Mouse (Mus musculus): ENCODE results near the gene H2-DMa. TPM values are rescaled to one million over a fixed set of nuclear protein-coding genes. Genes with fewer than 3 reads are reported as not detected.

H2-DMa gene
- polyA plus RNA-seq, 1 experiment: 177 TPM

- Histone ChIP-seq H3K36me3 (ENCODE audit: control insufficient read depth, insufficient read depth, low read length) (peaks cover 32% of the 10 kb centered on the region), H3K4me3 (ENCODE audit: control insufficient read depth, insufficient read depth, low read length) (no peak overlapping the region), H3K4me1 (replicated peaks; ENCODE audit: control insufficient read depth, insufficient read depth, low read length) (peaks cover 3% of the 10 kb centered on the region), H3K27me3 (ENCODE audit: control insufficient read depth, insufficient read depth, low read length) (no peaks in the 10 kb centered on the region), H3K27ac (ENCODE audit: control insufficient read depth, insufficient read depth, low read length) (no peak overlapping the region)
- TF ChIP-seq CTCF (IDR thresholded peaks at IDR 0.05; ENCODE audit: borderline replicate concordance, control insufficient read depth, extremely low read depth, insufficient read depth, low read length, poor library complexity) (no peak), POLR2A (IDR thresholded peaks at IDR 0.05; ENCODE audit: control insufficient read depth, extremely low read depth, insufficient read depth, low read length, poor library complexity) (no peak)
- DNase-seq: no peak
- 95% methylated on average over 5 of the region's 6 CpGs for WGBS
Measured at GRCm38 (mm10) chr17:34108460-34108859, 10.9 kb upstream of the H2-DMa start.

DNA sequence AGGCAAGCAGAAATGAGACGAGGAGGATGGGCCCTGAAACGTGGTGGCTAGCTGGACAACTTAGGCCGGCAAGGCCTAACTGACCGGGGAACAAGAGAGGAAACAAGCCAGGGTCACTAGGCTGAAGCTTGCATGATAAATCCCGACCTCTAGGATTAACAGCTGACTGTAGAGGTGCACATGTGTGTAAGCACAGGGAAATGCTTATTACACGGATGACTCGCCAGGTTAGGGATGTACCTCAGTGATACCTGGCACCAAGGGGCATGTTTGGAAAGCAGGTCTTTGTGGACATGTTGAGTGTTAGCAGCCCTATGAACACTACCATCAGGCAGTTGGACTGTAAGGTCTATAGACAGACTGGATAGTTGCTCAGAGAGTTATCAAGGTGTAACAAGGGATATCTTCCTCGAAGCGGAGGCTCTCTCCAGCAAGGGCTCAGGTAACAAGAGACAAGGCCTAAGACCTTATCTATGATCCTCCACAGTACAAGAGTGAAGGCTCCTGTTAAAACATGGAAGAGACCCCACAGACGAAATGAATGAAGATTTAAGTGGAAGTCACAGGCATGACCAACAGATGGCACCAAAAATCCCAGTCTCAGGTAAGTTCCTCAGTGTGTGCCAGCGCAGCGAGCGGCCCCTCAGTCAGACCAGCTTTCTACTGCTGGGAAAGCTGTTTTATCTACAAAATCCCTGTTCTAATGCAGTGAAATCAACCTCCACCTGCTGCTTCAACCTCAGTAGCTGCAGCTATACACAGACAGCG, 10.1 kb upstream of the H2-DMa start:
- Histone ChIP-seq H3K36me3 (ENCODE audit: control insufficient read depth, insufficient read depth, low read length) (peaks cover 40% of the 10 kb centered on the region), H3K27ac (ENCODE audit: control insufficient read depth, insufficient read depth, low read length) (peak overlapping the region; percentile 24; the same call in 1 of the 2 replicates), H3K27me3 (ENCODE audit: control insufficient read depth, insufficient read depth, low read length) (no peaks in the 10 kb centered on the region), H3K4me3 (ENCODE audit: control insufficient read depth, insufficient read depth, low read length) (no peak overlapping the region), H3K4me1 (replicated peaks; ENCODE audit: control insufficient read depth, insufficient read depth, low read length) (no peaks in the 10 kb centered on the region; the same call in 1 of the 2 replicates)
- WGBS: 78% methylated on average over 14 of the region's 14 CpGs
- TF ChIP-seq POLR2A (IDR thresholded peaks at IDR 0.05; ENCODE audit: control insufficient read depth, extremely low read depth, insufficient read depth, low read length, poor library complexity): no peak
- 0 out of 2 replicates have a peak, but pooled peaks have one; percentile 34 for TF ChIP-seq CTCF (IDR thresholded peaks at IDR 0.05; ENCODE audit: borderline replicate concordance, control insufficient read depth, extremely low read depth, insufficient read depth, low read length, poor library complexity)
- DNase-seq: peak; percentile 53

DNA sequence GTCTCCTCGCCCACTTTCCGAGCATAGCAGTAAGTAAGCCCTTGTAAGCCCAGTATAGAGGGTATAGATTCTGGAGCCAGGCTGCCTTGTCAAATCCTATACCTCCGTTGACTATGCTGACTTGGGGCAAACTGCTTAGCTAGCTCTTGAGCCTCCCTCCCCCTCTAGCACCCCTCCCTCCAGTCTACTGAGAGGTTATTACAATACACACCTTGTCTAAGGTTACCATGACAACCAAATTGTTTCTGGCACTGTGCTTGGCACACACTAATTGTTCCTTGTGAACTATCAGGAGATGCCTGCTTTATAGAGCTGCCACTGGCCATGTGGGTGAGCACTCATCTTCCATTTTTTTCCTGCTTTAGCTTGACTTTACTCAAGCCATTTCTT, 9.5 kb upstream of the H2-DMa start:
- Histone ChIP-seq H3K36me3 (ENCODE audit: control insufficient read depth, insufficient read depth, low read length) (peaks cover 45% of the 10 kb centered on the region), H3K4me3 (ENCODE audit: control insufficient read depth, insufficient read depth, low read length) (no peak overlapping the region), H3K27me3 (ENCODE audit: control insufficient read depth, insufficient read depth, low read length) (no peaks in the 10 kb centered on the region), H3K4me1 (replicated peaks; ENCODE audit: control insufficient read depth, insufficient read depth, low read length) (peaks cover 1% of the 10 kb centered on the region), H3K27ac (ENCODE audit: control insufficient read depth, insufficient read depth, low read length) (peak overlapping the region; percentile 24; the same call in 1 of the 2 replicates)
- 78% methylated on average over 3 of the region's 3 CpGs for WGBS
- TF ChIP-seq CTCF (IDR thresholded peaks at IDR 0.05; ENCODE audit: borderline replicate concordance, control insufficient read depth, extremely low read depth, insufficient read depth, low read length, poor library complexity) (no peak), POLR2A (IDR thresholded peaks at IDR 0.05; ENCODE audit: control insufficient read depth, extremely low read depth, insufficient read depth, low read length, poor library complexity) (no peak)
- no peak for DNase-seq

DNA sequence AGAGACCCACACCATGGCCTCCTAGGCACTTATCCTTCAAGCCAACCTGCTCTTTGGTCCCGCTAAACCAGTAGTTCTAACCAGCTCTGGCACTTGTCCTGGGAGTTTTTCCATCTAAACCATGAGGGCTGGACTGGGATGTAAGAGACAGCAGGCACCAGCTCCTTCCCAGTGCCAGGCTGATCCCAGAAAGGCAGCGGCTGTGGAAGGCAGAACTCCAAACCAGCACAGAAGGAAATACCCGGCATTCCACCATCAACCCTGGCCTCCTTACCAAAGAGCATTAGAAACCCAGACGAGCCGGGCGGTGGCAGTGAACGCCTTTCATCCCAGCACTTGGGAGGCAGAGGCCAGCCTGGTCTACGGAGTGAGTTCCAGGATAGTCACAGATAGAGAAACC, 9.0 kb upstream of the H2-DMa start:
- Histone ChIP-seq H3K27me3 (ENCODE audit: control insufficient read depth, insufficient read depth, low read length) (no peaks in the 10 kb centered on the region), H3K36me3 (ENCODE audit: control insufficient read depth, insufficient read depth, low read length) (peaks cover 50% of the 10 kb centered on the region), H3K4me1 (replicated peaks; ENCODE audit: control insufficient read depth, insufficient read depth, low read length) (peaks cover 4% of the 10 kb centered on the region), H3K27ac (ENCODE audit: control insufficient read depth, insufficient read depth, low read length) (no peak overlapping the region), H3K4me3 (ENCODE audit: control insufficient read depth, insufficient read depth, low read length) (no peak overlapping the region)
- no peak for DNase-seq
- WGBS: 97% methylated on average over 8 of the region's 8 CpGs
- no peak for TF ChIP-seq POLR2A (IDR thresholded peaks at IDR 0.05; ENCODE audit: control insufficient read depth, extremely low read depth, insufficient read depth, low read length, poor library complexity)
- TF ChIP-seq CTCF (IDR thresholded peaks at IDR 0.05; ENCODE audit: borderline replicate concordance, control insufficient read depth, extremely low read depth, insufficient read depth, low read length, poor library complexity): no peak

DNA sequence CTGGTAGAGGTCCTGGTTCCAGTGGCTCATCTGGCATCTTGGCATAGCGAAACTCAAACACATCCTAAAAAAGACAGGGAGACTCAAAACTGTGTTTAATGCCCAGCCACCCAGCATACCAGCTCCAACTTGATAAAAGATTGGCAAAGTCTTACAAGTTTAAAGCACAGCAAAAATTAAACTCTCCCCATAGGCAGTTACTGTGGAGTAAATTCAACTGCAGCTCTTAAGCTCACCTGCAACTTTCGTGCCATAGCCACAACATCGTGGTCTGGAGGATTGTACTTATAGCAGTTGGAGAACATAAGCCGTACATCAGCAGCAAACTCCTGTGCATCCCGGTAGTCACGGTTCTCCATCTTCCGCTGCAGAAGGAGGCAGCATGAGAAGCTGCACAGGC, 5.2 kb upstream of the H2-DMa start:
- peaks cover 69% of the 10 kb centered on the region for H3K36me3 ChIP-seq (ENCODE audit: control insufficient read depth, insufficient read depth, low read length)
- DNase-seq: no peak
- no peak overlapping the region for H3K4me3 ChIP-seq (ENCODE audit: control insufficient read depth, insufficient read depth, low read length)
- H3K4me1 ChIP-seq (replicated peaks; ENCODE audit: control insufficient read depth, insufficient read depth, low read length): peaks cover 12% of the 10 kb centered on the region
- WGBS: 90% methylated on average over 7 of the region's 7 CpGs
- TF ChIP-seq CTCF (IDR thresholded peaks at IDR 0.05; ENCODE audit: borderline replicate concordance, control insufficient read depth, extremely low read depth, insufficient read depth, low read length, poor library complexity) (no peak), POLR2A (IDR thresholded peaks at IDR 0.05; ENCODE audit: control insufficient read depth, extremely low read depth, insufficient read depth, low read length, poor library complexity) (no peak)
- H3K27me3 ChIP-seq (ENCODE audit: control insufficient read depth, insufficient read depth, low read length): no peaks in the 10 kb centered on the region
- no peak overlapping the region for H3K27ac ChIP-seq (ENCODE audit: control insufficient read depth, insufficient read depth, low read length)

GRCm38 (mm10) chr17:34116736-34117370, 2.5 kb upstream of the H2-DMa start:
- Histone ChIP-seq H3K27ac (ENCODE audit: control insufficient read depth, insufficient read depth, low read length) (no peak overlapping the region), H3K4me1 (replicated peaks; ENCODE audit: control insufficient read depth, insufficient read depth, low read length) (peaks cover 12% of the 10 kb centered on the region), H3K4me3 (ENCODE audit: control insufficient read depth, insufficient read depth, low read length) (peak overlapping the region; percentile 47), H3K36me3 (ENCODE audit: control insufficient read depth, insufficient read depth, low read length) (peaks cover 54% of the 10 kb centered on the region), H3K27me3 (ENCODE audit: control insufficient read depth, insufficient read depth, low read length) (no peaks in the 10 kb centered on the region)
- TF ChIP-seq CTCF (IDR thresholded peaks at IDR 0.05; ENCODE audit: borderline replicate concordance, control insufficient read depth, extremely low read depth, insufficient read depth, low read length, poor library complexity) (no peak), POLR2A (IDR thresholded peaks at IDR 0.05; ENCODE audit: control insufficient read depth, extremely low read depth, insufficient read depth, low read length, poor library complexity) (no peak)
- WGBS: 25% methylated on average over 7 of the region's 7 CpGs
- no peak for DNase-seq
